Mouse (Mus musculus) liver, embryonic 14.5 days (tissue): Measurements from ENCODE around the gene Gbf1.

Experiments
- CTCF ChIP-seq: IDR thresholded peaks from 2 replicates; pipeline ENCODE4 v1.5.1; 2016; ENCODE audit warnings: antibody characterized with exemption, low read depth, control low read depth
- EP300 ChIP-seq: IDR thresholded peaks from 2 replicates; pipeline ENCODE4 v1.6.1; 2016; ENCODE audit warnings: antibody characterized with exemption, low read depth

DNA sequence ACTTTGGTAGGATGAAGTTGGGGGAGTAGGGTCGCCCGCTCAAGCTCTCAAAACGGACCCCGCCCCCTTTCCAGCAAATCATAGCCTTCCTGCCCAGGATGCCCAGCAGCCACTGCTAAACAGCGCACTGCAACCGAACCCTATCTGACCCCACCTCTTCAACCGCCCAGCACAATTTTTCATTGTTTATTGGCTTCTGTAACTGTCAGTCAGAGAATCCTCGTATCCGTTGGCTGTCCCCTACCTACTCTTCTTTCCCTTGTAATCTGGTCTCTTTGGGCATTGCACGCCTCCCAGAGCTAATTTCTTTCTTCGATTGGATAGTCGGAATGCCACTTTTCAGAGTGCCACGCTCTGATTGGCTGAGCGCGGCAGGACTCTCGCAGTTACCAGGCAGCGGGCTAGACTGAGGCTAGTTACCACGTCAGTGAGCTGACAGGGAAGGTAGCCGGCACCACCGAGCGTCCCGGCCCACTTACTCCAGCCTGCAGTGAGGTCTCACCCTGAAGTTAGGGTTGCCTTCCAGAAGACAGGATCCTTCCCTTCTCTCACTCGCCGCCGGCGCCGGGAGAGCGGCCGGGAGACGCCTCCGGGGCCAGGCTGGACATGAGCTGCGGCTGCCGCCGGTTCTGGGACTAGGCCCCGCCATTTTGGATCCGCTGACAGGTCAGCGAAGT, at the start of gene Gbf1:
- TF ChIP-seq CTCF (no peak; the same call in 1 of the 2 replicates), EP300 (no peak)
